Mouse (Mus musculus) brain, embryonic 14.5 days (tissue): Measurements from ENCODE around the gene Nufip1.

Source experiments
- CTCF ChIP-seq: fragments of 200-500 bp; IDR thresholded peaks from 2 replicates; pipeline ENCODE4 v1.5.1; 2012; ENCODE audit warnings: inconsistent platforms, mild to moderate bottlenecking, moderate library complexity, borderline replicate concordance; ENCODE audit not compliant: insufficient read depth, insufficient read length; ENCODE audit errors: extremely low read depth
- POLR2A ChIP-seq: fragments of 200-500 bp; IDR thresholded peaks from 2 replicates; pipeline ENCODE4 v1.6.1; 2012; ENCODE audit warnings: mild to moderate bottlenecking, inconsistent platforms, borderline replicate concordance; ENCODE audit not compliant: poor library complexity, insufficient read depth, insufficient read length, severe bottlenecking; ENCODE audit errors: extremely low read depth

GRCm38 (mm10) chr14:76118963-76119362, 8.3 kb downstream of the Nufip1 start:
- TF ChIP-seq CTCF (no peak), POLR2A (no peak)
